Mouse (Mus musculus) MEL (cell line): ENCODE data around the gene Cep152.

ENCODE experiments used
- CHD2 ChIP-seq: IDR thresholded peaks from 2 replicates; pipeline ENCODE4 v1.6.1; 2011; ENCODE audit warnings: low read length, improper control_type of control experiment
- CTCF ChIP-seq, 3 experiments: IDR thresholded peaks in 2 of 3; conservative IDR thresholded peaks in 1 of 3; 2 replicates each; pipeline ENCODE4 v1.5.1; 2011 to 2012; ENCODE audit warnings: low read length in 3 of 3, low read depth in 2 of 3, mild to moderate bottlenecking in 2 of 3, improper control_type of control experiment in 1 of 3, inconsistent platforms in 1 of 3, mixed read lengths in 1 of 3, moderate library complexity in 1 of 3; ENCODE audit not compliant: control insufficient read depth in 1 of 3, insufficient read depth in 1 of 3, poor library complexity in 1 of 3, severe bottlenecking in 1 of 3
- ELF1 ChIP-seq: IDR thresholded peaks from 2 replicates; pipeline ENCODE4 v1.6.1; 2014; ENCODE audit warnings: low read depth, mild to moderate bottlenecking, inconsistent platforms, low read length, improper control_type of control experiment, moderate library complexity
- GATA1 ChIP-seq: IDR thresholded peaks from 2 replicates; pipeline ENCODE4 v1.6.1; 2011; ENCODE audit warnings: low read depth, low read length, improper control_type of control experiment
- MAFK ChIP-seq: IDR thresholded peaks from 2 replicates; pipeline ENCODE4 v1.6.1; 2011; ENCODE audit warnings: low read depth, mild to moderate bottlenecking, low read length, improper control_type of control experiment, borderline replicate concordance
- MAZ ChIP-seq: IDR thresholded peaks from 2 replicates; pipeline ENCODE4 v1.6.1; 2012; ENCODE audit warnings: low read depth, mild to moderate bottlenecking, inconsistent platforms, low read length, improper control_type of control experiment
- POLR2A ChIP-seq, 2 experiments: IDR thresholded peaks; 2 replicates each; pipeline ENCODE4 v1.6.1; 2011 to 2012; ENCODE audit warnings: low read length in 2 of 2, mild to moderate bottlenecking in 2 of 2, control low read depth in 1 of 2, improper control_type of control experiment in 1 of 2, low read depth in 1 of 2, moderate library complexity in 1 of 2; ENCODE audit not compliant: control insufficient read depth in 1 of 2, insufficient read depth in 1 of 2, poor library complexity in 1 of 2
- RAD21 ChIP-seq: IDR thresholded peaks from 2 replicates; pipeline ENCODE4 v1.6.1; 2011; ENCODE audit warnings: mild to moderate bottlenecking, low read depth, low read length, improper control_type of control experiment
- SMC3 ChIP-seq: IDR thresholded peaks from 2 replicates; pipeline ENCODE4 v1.6.1; 2011; ENCODE audit warnings: low read depth, low read length, improper control_type of control experiment
- USF1 ChIP-seq: IDR thresholded peaks from 2 replicates; pipeline ENCODE4 v1.6.1; 2014; ENCODE audit warnings: low read depth, mild to moderate bottlenecking, inconsistent platforms, low read length, improper control_type of control experiment, moderate library complexity
- USF2 ChIP-seq, 2 experiments: IDR thresholded peaks; 2 replicates each; pipeline ENCODE4 v1.6.1; 2011 to 2012; ENCODE audit warnings: improper control_type of control experiment in 2 of 2, low read length in 2 of 2, borderline replicate concordance in 1 of 2, inconsistent platforms in 1 of 2, low read depth in 1 of 2, mild to moderate bottlenecking in 1 of 2; ENCODE audit not compliant: insufficient read depth in 1 of 2
- ZNF384 ChIP-seq: IDR thresholded peaks from 2 replicates; pipeline ENCODE4 v1.6.1; 2012; ENCODE audit warnings: low read depth, mild to moderate bottlenecking, inconsistent platforms, low read length, improper control_type of control experiment

- TF ChIP-seq POLR2A (IDR thresholded peaks at IDR 0.05; ENCODE audit: control insufficient read depth in 1 of 2, insufficient read depth in 1 of 2, low read depth in 1 of 2, low read length in 2 of 2, poor library complexity in 1 of 2) = no peak
- TF ChIP-seq CTCF (IDR thresholded peaks at IDR 0.05 in 2 of 3, conservative IDR thresholded peaks at IDR 0.05 in 1 of 3; ENCODE audit: control insufficient read depth in 1 of 3, insufficient read depth in 1 of 3, low read depth in 2 of 3, low read length in 3 of 3, poor library complexity in 1 of 3, severe bottlenecking in 1 of 3) = no peak
- no peak for TF ChIP-seq ELF1
- no peak for TF ChIP-seq GATA1
- no peak for TF ChIP-seq MAZ
- no peak for TF ChIP-seq MAFK
- no peak for TF ChIP-seq USF2 (IDR thresholded peaks at IDR 0.05; ENCODE audit: borderline replicate concordance in 1 of 2, insufficient read depth in 1 of 2, low read depth in 1 of 2, low read length in 2 of 2)
- no peak for TF ChIP-seq RAD21
- no peak for TF ChIP-seq USF1
- no peak for TF ChIP-seq CHD2
- TF ChIP-seq SMC3 = no peak
- no peak for TF ChIP-seq ZNF384
Observed at GRCm38 (mm10) chr2:125598251-125598650, 26.7 kb downstream of the Cep152 start.
